Mouse (Mus musculus) liver, embryonic 16.5 days (tissue): ENCODE data around the gene Lrrc8a. TPM values are rescaled to one million over a fixed set of nuclear protein-coding genes. Genes with fewer than 3 reads are reported as not detected.

Experiments
- ATAC-seq: fragments of 200-750 bp; cut with Nextera tagmentation; 2 replicates; pipeline ENCODE4 v1.8.0; 2017; ENCODE audit warnings: low read depth, mild to moderate bottlenecking, moderate number of reproducible peaks, moderate library complexity
- H3K27ac ChIP-seq: fragments of 300-500 bp; sonication (generic); 2 replicates; pipeline ENCODE4 v1.5.1; 2014; ENCODE audit warnings: mild to moderate bottlenecking, low read length
- H3K27me3 ChIP-seq: fragments of 300-500 bp; sonication (generic); 2 replicates; pipeline ENCODE4 v1.6.1; 2014; ENCODE audit warnings: low read depth, low read length, mixed read lengths; ENCODE audit not compliant: control insufficient read depth, insufficient read depth
- H3K36me3 ChIP-seq: fragments of 300-500 bp; sonication (generic); 2 replicates; pipeline ENCODE4 v1.6.1; 2014; ENCODE audit warnings: mild to moderate bottlenecking; ENCODE audit not compliant: control insufficient read depth, insufficient read depth
- H3K4me1 ChIP-seq: fragments of 300-500 bp; sonication (generic); 2 replicates; pipeline ENCODE4 v1.6.1; 2014; ENCODE audit warnings: low read depth, low read length, mixed read lengths; ENCODE audit not compliant: control insufficient read depth
- H3K4me2 ChIP-seq: fragments of 300-500 bp; sonication (generic); 2 replicates; pipeline ENCODE4 v1.6.1; 2014; ENCODE audit warnings: low read depth, low read length, mixed read lengths
- H3K4me3 ChIP-seq: fragments of 300-500 bp; sonication (generic); 2 replicates; pipeline ENCODE4 v1.5.1; 2014; ENCODE audit warnings: low read depth, mild to moderate bottlenecking, low read length
- H3K9ac ChIP-seq: fragments of 300-500 bp; sonication (generic); 2 replicates; pipeline ENCODE4 v1.6.1; 2014; ENCODE audit warnings: low read depth, low read length
- H3K9me3 ChIP-seq: fragments of 300-500 bp; sonication (generic); replicated peaks from 2 replicates; pipeline ENCODE4 v1.6.1; 2016; ENCODE audit warnings: low read length; ENCODE audit not compliant: control insufficient read depth
- WGBS: fragments of 180-500 bp; shearing (Covaris S2); extraction: QIAGEN DNeasy Blood & Tissue Kit; methylation state at CpG from one replicate; pipeline ENCODE4 v1.1.7; 2014; ENCODE audit not compliant: insufficient replicate concordance; 5-methylcytosine and 5-hydroxymethylcytosine counted together
- polyA plus RNA-seq: library from polyadenylated mRNA; unstranded; fragments of >200 nt; fragmentation: Nextera tagmentation; extraction: Ambion mirVana; gene quantifications from 2 replicates; pipeline ENCODE4 v1.2.1, GENCODE M21; 2015

Gene Lrrc8a
- polyA plus RNA-seq, 1 experiment from 2014 or later: 11.9 TPM

- no peaks in the 10 kb centered on the region for H3K9me3 ChIP-seq
- WGBS: under 1% methylated on average over 44 of the region's 44 CpGs
- peak within 1 kb of the TSS; percentile 81 for H3K27ac ChIP-seq
- H3K9ac ChIP-seq: peak within 1 kb of the TSS; percentile 76
- peak within 1 kb of the TSS; percentile 84 for H3K4me3 ChIP-seq
- no peaks in the 10 kb centered on the region for H3K27me3 ChIP-seq
- peak; percentile 90 for ATAC-seq
- no peaks in the 10 kb centered on the region for H3K36me3 ChIP-seq
- peak within 1 kb of the TSS; percentile 92 for H3K4me2 ChIP-seq
- H3K4me1 ChIP-seq: peaks cover 13% of the 10 kb centered on the region
Measured at GRCm38 (mm10) chr2:30205629-30206357, 31.7 kb upstream of the Lrrc8a start, which contains the start of gene Kyat1. TSS of gene Kyat1 (minus strand) at chr2:30205847.

- peaks cover 13% of the 10 kb centered on the region for H3K4me1 ChIP-seq
- no peak overlapping the region for H3K9ac ChIP-seq
- ATAC-seq: no peak
- no peak overlapping the region for H3K27ac ChIP-seq
- H3K4me3 ChIP-seq: no peak overlapping the region
- no peaks in the 10 kb centered on the region for H3K36me3 ChIP-seq
- no peaks in the 10 kb centered on the region for H3K27me3 ChIP-seq
- H3K9me3 ChIP-seq: no peaks in the 10 kb centered on the region
- no peak overlapping the region for H3K4me2 ChIP-seq
- 63% methylated on average over 4 of the region's 4 CpGs for WGBS
Measured at GRCm38 (mm10) chr2:30207401-30207800, 30.1 kb upstream of the Lrrc8a start.

GRCm38 (mm10) chr2:30207886-30208285 lies 29.6 kb upstream of the Lrrc8a start:
- Histone ChIP-seq H3K27me3 (no peaks in the 10 kb centered on the region), H3K4me2 (no peak overlapping the region), H3K9ac (no peak overlapping the region), H3K4me3 (no peak overlapping the region), H3K27ac (no peak overlapping the region), H3K4me1 (peaks cover 13% of the 10 kb centered on the region), H3K9me3 (no peaks in the 10 kb centered on the region), H3K36me3 (no peaks in the 10 kb centered on the region)
- ATAC-seq: no peak
- 66% methylated on average over 5 of the region's 5 CpGs for WGBS

- H3K4me3 ChIP-seq: no peak overlapping the region
- no peak overlapping the region for H3K9ac ChIP-seq
- WGBS: 57% methylated on average over 6 of the region's 6 CpGs
- ATAC-seq: peak; percentile 41; the same call in 1 of the 2 replicates
- H3K27ac ChIP-seq: peak overlapping the region; percentile 7
- no peak overlapping the region for H3K4me2 ChIP-seq
- H3K27me3 ChIP-seq: no peaks in the 10 kb centered on the region
- H3K9me3 ChIP-seq: no peaks in the 10 kb centered on the region
- no peaks in the 10 kb centered on the region for H3K36me3 ChIP-seq
- H3K4me1 ChIP-seq: peaks cover 2% of the 10 kb centered on the region
Measured at GRCm38 (mm10) chr2:30211408-30212168, 25.9 kb upstream of the Lrrc8a start.

GRCm38 (mm10) chr2:30212169-30212545 lies 25.4 kb upstream of the Lrrc8a start:
- Histone ChIP-seq H3K36me3 (no peaks in the 10 kb centered on the region), H3K4me3 (no peak overlapping the region), H3K9me3 (no peaks in the 10 kb centered on the region), H3K9ac (no peak overlapping the region), H3K27ac (peak overlapping the region; percentile 7; the same call in 1 of the 2 replicates), H3K4me2 (no peak overlapping the region), H3K4me1 (no peaks in the 10 kb centered on the region; the same call in 1 of the 2 replicates), H3K27me3 (no peaks in the 10 kb centered on the region)
- 44% methylated on average over 4 of the region's 4 CpGs for WGBS
- ATAC-seq: no peak

GRCm38 (mm10) chr2:30212951-30213350 lies 24.6 kb upstream of the Lrrc8a start:
- Histone ChIP-seq H3K9ac (no peak overlapping the region), H3K27ac (no peak overlapping the region)
- WGBS: 57% methylated on average over 1 of the region's 1 CpGs

GRCm38 (mm10) chr2:30214745-30215144 lies 22.8 kb upstream of the Lrrc8a start:
- Histone ChIP-seq H3K27me3 (no peaks in the 10 kb centered on the region), H3K9me3 (no peaks in the 10 kb centered on the region), H3K4me3 (no peak overlapping the region), H3K9ac (no peak overlapping the region), H3K4me1 (no peaks in the 10 kb centered on the region; the same call in 1 of the 2 replicates), H3K36me3 (no peaks in the 10 kb centered on the region), H3K4me2 (no peak overlapping the region), H3K27ac (no peak overlapping the region)
- no peak for ATAC-seq
- WGBS: 70% methylated on average over 3 of the region's 3 CpGs

More at GRCm38 (mm10) chr2:30212951-30213350, 24.6 kb upstream of the Lrrc8a start:
- Histone ChIP-seq H3K4me3 (no peak overlapping the region), H3K4me2 (no peak overlapping the region), H3K4me1 (no peaks in the 10 kb centered on the region; the same call in 1 of the 2 replicates), H3K9me3 (no peaks in the 10 kb centered on the region), H3K27me3 (no peaks in the 10 kb centered on the region), H3K36me3 (no peaks in the 10 kb centered on the region)
- ATAC-seq: no peak

GRCm38 (mm10) chr2:30215493-30215892 lies 22.0 kb upstream of the Lrrc8a start:
- Histone ChIP-seq H3K27me3 (no peaks in the 10 kb centered on the region), H3K9ac (no peak overlapping the region), H3K4me1 (no peaks in the 10 kb centered on the region; the same call in 1 of the 2 replicates), H3K4me2 (no peak overlapping the region), H3K36me3 (no peaks in the 10 kb centered on the region), H3K4me3 (no peak overlapping the region), H3K9me3 (no peaks in the 10 kb centered on the region), H3K27ac (no peak overlapping the region)
- ATAC-seq: no peak
- WGBS: 64% methylated on average over 6 of the region's 6 CpGs

GRCm38 (mm10) chr2:30216293-30216692 lies 21.2 kb upstream of the Lrrc8a start:
- H3K4me1 ChIP-seq: no peaks in the 10 kb centered on the region; the same call in 1 of the 2 replicates
- H3K4me2 ChIP-seq: no peak overlapping the region
- no peaks in the 10 kb centered on the region for H3K27me3 ChIP-seq
- WGBS: 78% methylated on average over 5 of the region's 5 CpGs
- H3K36me3 ChIP-seq: no peaks in the 10 kb centered on the region
- H3K9me3 ChIP-seq: no peaks in the 10 kb centered on the region
- H3K27ac ChIP-seq: no peak overlapping the region
- H3K4me3 ChIP-seq: no peak overlapping the region
- H3K9ac ChIP-seq: no peak overlapping the region
- ATAC-seq: no peak
